Mouse (Mus musculus) splenic B cell, adult 2 months (primary cell): ENCODE results near the gene Bhlhe41.

ENCODE experiments used
- DNase-seq: peaks from one replicate; pipeline ENCODE4 v3.0.0-alpha.2; 2011; ENCODE audit warnings: low read depth, low spot score
- H3K27me3 ChIP-seq: 2 replicates; pipeline ENCODE4 v1.6.1; 2012; ENCODE audit warnings: mild to moderate bottlenecking, low read length, moderate library complexity, mixed read lengths; ENCODE audit not compliant: control insufficient read depth, poor library complexity, insufficient read depth, severe bottlenecking
- H3K36me3 ChIP-seq: 2 replicates; pipeline ENCODE4 v1.6.1; 2012; ENCODE audit warnings: mild to moderate bottlenecking, low read length, moderate library complexity, mixed read lengths; ENCODE audit not compliant: control insufficient read depth, poor library complexity, insufficient read depth, severe bottlenecking

Gene Bhlhe41

DNA sequence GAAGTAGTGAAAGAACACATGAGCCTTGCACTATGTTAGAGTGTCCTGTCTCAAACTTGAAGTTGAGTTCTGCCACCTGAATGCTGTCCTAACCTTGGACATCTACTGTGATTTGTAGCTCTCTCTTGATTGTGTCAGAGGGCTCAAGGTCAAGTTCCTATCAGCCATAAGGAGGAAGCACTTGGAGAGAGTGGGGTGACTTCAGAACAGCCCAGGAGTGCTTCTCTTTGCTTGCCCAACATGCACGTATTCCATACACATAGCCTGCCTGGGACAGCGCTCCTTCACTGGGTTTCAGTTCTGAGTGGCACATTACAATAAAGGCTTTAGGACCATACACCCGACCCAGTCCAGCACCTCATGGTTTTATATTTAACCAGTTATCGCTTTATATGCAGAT, 19.7 kb upstream of the Bhlhe41 start:
- no peaks in the 10 kb centered on the region for H3K27me3 ChIP-seq
- H3K36me3 ChIP-seq = no peaks in the 10 kb centered on the region
- no peak for DNase-seq

DNA sequence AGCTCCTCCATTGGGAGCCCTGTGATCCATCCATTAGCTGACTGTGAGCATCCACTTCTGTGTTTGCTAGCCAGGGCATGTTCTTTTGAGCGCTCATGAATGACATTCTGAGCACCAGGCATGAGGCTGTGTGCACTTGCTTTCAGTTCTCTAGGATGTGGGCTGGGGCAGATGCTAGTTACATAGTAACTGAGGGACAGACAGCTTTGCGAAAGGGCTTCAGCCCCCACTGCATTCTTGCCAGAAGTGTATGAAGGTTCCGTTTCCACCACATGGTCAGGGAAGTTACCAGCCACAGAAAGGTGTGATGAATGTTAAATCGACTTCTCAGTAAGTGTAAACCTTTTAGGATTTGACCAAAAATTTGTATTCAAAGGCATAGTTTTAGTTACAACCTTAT, 18.3 kb upstream of the Bhlhe41 start:
- Histone ChIP-seq H3K27me3 (no peaks in the 10 kb centered on the region), H3K36me3 (no peaks in the 10 kb centered on the region)
- DNase-seq = peak; percentile 78

DNA sequence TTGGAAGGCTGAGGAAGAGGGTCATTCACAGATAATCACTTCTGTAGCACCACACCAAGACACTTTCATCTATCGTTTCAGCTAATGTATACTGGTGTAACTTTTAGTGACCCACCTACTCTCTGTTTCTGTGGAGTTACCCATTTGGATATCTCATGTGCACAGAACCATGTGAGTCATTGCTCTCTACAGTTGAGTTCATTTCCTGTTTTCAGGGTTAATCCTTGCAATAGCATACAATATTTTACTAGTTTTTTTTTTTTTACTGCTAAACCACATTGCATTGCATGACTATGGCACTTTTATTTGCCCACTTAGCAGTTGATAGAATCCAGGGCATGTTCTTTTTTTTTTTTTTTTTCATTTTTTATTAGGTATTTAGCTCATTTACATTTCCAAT, 17.7 kb upstream of the Bhlhe41 start:
- DNase-seq = peak; percentile 53
- Histone ChIP-seq H3K36me3 (no peaks in the 10 kb centered on the region), H3K27me3 (no peaks in the 10 kb centered on the region)

DNA sequence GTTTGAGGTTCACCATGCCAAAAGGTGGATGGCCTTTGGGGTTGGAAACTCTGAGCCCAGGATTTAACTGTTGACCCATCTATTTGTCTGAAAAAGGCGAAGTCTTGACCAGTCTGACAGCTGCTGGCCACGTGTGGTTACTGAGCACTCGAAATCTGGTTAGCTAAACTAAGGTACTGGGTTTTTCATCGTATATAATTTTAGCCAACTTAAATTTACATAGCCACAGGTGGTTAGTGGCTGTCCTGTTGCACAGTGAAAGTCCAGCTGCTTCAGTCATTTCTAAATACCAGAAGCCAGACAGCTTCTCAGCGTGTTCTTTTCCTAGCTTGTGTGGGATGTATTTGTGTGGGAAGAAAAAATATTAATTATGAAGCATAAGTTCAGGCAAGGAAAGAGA, 15.3 kb upstream of the Bhlhe41 start:
- no peaks in the 10 kb centered on the region for H3K36me3 ChIP-seq
- no peak for DNase-seq

DNA sequence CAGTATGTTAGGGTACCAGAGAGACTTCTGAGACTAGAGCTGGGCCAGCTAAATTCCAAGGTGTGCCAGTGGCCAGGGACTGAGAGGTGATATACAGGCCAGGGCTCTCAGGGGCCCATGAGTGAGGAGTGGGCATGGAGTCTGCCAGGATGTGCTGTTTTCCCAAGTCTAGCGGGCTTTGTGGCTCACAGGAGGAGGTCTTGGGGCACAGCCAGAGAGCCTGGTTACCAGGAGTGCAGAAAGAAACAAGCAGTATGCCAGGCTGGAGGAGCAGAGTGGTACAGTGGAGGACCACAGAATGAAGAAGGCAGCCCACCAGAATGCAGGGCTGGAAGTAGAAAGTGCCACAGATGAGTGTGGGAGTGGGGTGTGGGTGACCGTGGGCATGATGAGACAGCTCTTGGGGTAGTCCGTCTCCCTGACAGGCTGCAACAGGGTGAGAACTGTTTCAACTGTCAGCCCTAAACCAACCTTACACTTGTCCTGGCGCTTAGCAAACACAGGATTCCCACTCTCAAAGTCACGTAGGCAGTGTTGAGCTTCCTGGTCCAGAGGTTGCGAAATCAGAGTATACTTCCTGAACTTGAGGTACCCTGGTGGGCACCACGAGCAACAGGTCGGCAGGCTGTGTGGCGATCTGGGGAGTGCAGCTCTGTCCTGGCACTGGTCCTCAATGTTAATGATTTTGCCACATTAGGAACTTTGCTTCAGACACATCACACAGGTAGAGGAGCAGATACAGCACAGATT, 11.8 kb upstream of the Bhlhe41 start:
- H3K36me3 ChIP-seq = no peaks in the 10 kb centered on the region
- no peak for DNase-seq
- H3K27me3 ChIP-seq = no peaks in the 10 kb centered on the region

More for the DNA sequence above, 15.3 kb upstream of the Bhlhe41 start:
- H3K27me3 ChIP-seq = no peaks in the 10 kb centered on the region

DNA sequence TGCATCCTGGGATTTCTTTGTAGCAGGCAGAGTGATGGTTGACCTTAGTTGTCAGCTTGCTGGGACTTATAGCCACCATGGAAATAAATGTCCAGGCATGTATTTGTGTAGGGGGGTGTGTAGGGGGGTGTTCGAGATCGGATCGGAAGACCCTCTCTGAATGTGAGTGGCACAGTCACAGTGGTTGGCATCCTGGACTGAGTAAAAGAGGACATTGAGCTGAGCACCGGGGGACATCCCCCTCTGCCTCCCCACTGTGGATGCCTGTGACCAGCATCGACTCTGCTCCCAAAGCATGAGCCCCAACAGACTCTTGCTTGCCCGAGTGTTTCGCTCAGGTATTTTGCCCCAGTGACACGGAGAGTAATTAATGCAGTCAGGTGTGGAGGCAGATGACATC, 8.0 kb upstream of the Bhlhe41 start:
- Histone ChIP-seq H3K36me3 (no peaks in the 10 kb centered on the region), H3K27me3 (no peaks in the 10 kb centered on the region)
- no peak for DNase-seq

DNA sequence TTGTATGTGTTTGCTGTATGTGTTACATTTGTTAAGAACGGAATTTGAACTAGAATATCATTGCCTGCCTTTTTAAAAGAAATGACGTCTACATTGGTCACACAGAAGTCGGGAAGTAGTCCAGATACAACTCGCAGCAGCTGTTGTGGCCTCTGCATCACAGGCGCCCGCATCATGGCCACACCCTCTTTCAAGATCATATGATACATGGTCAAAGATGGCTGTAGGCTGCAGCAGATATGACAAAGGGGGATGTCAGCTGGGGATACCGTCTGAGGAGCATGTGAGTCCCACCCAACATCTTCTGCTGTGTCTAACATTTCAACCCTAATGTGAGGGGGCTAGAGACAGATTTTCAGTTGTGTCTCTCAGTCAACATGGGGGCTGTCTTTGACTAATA, 6.7 kb upstream of the Bhlhe41 start:
- Histone ChIP-seq H3K36me3 (no peaks in the 10 kb centered on the region), H3K27me3 (no peaks in the 10 kb centered on the region)
- DNase-seq = no peak

DNA sequence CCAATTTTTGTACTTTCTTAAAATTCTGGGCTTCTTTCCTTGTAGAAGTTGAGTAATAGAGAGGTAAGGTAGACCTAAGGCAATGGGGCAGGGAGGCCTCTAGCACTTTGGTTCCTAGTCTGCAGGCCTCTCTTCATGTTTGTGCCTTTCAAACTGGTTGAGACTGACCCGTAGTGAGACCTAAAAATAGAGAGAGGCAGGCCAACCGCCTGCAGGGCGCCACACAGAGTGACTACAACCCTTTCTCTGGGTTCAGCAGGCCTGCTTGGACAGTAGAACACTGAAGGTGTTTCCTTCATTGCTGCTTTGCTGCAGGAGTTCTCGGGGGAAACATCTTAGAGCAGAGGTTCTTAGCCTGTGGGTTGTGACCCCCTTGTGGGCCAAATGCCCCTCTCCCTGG, 5.6 kb upstream of the Bhlhe41 start:
- no peak for DNase-seq
- H3K36me3 ChIP-seq = no peaks in the 10 kb centered on the region
- no peaks in the 10 kb centered on the region for H3K27me3 ChIP-seq

DNA sequence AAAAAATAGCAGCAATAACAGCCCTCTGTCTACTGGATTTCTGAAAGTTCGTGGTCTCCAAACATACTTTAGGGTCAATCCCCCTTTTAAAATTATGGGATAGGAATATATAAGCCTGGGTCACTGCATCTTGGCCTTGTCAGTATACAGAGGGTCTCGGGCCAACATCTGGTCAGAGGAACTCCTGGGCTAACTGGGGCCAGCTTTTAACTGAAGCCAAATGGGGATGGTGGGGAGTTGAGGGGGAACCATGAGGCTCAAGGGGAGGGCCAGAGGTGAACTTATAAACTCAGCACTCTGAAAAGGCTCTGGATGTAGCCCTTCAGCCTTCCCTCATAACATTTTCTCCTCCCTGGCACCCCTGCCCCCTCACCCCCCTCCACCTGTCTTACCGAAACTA, 1.8 kb upstream of the Bhlhe41 start:
- DNase-seq = no peak
- H3K36me3 ChIP-seq = no peaks in the 10 kb centered on the region
- H3K27me3 ChIP-seq = no peaks in the 10 kb centered on the region

DNA sequence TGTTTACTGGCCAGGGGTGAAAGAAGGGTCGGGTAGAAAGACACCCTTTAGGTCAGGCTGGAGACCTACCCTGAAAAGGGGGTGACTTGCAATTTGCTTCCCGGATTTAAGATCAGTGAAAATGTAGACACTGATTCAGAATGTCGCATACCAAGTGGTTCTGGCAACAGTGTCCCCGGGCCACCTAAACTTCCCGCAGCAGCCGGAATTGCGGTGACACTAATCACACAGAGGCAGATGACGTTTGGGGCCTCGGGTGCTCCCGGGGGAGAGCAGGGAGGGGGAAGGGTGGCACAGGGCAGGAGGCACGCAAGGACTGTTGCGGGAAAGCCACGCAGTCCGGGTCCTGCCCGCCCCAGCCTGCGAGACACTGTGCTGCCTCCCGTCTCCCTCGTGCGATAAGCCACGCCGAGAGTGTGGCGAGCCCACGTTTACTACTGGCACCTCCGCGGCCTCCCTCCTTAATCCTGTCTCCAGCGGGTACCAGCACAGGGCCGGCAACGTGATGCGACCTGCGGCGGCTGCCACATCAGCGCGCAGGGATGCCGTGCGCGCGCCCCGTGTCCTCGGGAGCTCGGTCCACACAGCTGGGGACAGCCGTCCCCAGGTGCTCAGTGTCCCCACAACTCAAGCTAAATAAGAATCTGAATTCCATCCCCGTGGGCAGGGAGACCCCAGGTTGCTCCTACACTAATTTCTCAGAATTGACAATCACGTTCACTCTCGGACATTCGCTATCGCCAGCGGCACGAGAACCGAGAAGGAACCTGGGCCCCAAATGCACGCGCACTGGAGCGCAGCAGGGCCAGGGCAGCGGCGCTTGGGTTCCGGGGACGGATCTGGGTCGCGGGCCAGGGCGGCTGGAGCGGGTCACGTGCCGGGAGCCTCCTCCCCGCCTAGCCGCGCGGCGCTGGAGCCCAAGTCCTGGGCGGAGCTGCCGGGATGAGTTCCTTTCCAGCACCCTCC, 811 bp upstream of the Bhlhe41 start:
- Histone ChIP-seq H3K27me3 (no peaks in the 10 kb centered on the region), H3K36me3 (no peaks in the 10 kb centered on the region)
- peak; percentile 74 for DNase-seq

DNA sequence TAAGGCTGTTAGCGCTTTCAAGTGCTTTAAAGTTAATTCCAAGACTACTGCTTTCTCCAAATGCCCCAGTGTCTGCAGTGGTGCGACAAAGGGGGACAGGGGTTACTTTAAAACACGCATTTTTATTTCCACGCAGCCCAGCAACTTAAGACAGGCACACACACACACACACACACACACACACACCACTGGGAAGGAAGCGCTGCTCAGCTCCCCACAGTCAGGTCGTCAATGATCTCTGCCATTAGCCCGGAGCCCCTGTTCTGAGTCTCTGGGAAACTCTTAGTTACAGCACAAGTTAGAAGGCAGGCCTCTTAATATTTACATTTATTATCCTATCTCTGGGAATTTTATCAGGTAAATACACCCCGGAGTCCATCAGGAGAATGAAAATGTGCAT, 1.2 kb downstream of the Bhlhe41 start:
- H3K36me3 ChIP-seq = no peaks in the 10 kb centered on the region
- peak; percentile 48 for DNase-seq

DNA sequence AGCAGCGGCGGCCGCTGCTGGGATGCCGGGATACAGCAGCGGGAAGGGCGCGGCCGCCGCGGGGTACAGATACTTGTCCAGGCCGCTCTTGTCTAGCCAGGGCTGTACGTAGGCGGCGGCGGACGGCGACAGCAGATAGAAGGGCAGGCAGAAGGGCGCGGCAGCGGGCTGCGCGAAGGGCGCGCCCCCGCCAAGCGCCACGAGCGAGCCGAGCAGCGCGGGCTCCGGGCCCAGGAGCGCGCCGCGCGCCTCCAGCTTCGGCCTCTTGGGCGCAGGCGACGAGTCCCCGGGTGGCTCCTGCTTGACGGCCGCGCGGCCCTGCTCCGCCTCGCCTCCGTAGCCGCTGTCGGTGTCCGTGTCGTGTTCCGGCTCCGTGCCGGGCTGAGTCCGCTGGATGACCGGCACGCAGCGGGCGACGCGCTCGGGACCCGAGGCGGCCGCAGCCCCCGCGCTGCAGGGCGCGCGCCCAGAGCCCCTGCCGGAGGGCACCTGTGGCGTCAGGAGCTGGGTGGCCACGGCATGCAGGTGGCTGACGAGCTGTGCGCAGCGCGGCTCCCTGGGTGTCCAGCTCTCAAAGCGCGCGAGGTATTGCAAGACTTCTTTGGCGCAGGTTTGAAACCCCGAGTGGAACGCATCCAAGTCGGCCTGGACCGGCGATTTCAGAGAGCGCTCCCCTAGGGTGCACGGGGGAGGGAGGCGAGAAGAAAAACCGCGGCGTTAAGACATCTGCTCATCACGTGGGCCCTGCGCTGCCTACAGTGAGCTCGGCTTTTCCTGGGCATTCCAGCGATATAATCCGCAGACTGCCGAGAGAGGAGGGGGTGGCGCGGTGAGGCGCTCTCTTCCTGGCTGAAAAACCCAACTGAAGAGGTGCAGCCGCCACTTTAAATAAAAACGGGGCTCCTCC, 2.0 kb downstream of the Bhlhe41 start:
- DNase-seq = peak; percentile 62
- Histone ChIP-seq H3K36me3 (no peaks in the 10 kb centered on the region), H3K27me3 (no peaks in the 10 kb centered on the region)

More for the DNA sequence above, 1.2 kb downstream of the Bhlhe41 start:
- H3K27me3 ChIP-seq = no peaks in the 10 kb centered on the region

DNA sequence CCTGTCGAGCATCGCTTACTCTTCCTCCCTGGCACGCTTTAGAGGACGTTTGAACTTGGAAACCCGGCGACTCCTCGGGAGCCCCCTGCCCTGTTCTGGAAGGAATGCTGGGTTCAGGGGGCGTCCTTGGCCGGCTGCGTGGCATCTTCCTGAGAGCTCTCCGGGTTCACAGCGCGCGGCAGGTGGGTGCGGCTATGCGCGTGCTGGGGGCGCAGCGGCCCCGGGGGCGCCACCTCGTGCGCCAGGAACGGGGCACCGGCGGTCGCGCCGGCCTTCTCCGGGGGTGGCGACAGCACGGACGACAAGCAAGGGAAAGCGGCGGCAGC, 2.7 kb downstream of the Bhlhe41 start:
- H3K27me3 ChIP-seq = no peaks in the 10 kb centered on the region
- no peak for DNase-seq

DNA sequence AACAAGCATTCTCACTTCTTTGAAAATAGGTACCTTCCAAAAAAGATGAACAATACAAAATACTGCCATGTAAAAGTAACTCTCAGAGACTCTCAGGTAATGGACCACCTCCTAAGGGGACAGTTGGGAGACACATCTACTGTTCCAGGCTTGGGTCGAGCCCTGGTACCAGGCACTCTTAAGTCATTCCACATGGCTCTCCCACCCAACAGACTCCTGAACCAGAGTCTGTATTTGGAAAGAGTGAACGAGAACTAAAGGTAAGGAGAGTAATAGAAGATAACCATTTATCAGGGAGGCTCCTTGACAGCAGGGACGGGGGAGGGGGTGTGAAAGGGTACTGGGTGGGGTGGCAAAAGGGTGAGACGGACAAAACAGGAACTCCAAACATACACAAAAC, 3.0 kb downstream of the Bhlhe41 start:
- DNase-seq = no peak
- Histone ChIP-seq H3K36me3 (no peaks in the 10 kb centered on the region), H3K27me3 (no peaks in the 10 kb centered on the region)

More for the DNA sequence above, 2.7 kb downstream of the Bhlhe41 start:
- H3K36me3 ChIP-seq = no peaks in the 10 kb centered on the region
